Mouse (Mus musculus): ENCODE measurements around the gene Slc3a2. TPM values are rescaled to one million over a fixed set of nuclear protein-coding genes. Genes with fewer than 3 reads are reported as not detected.

The Slc3a2 gene
- polyA plus RNA-seq, 1 experiment from 2014 or later: 66.4 TPM

- ATAC-seq (replicated peaks; ENCODE audit: extremely low read depth, insufficient read depth, low FRiP score): no peak
- peaks cover 22% of the 10 kb centered on the region for H3K4me1 ChIP-seq (ENCODE audit: control insufficient read depth, insufficient read depth, low read length)
- peak overlapping the region; percentile 80; the same call in 1 of the 2 replicates for H3K4me2 ChIP-seq (ENCODE audit: low read depth, low read length)
- H3K9ac ChIP-seq (ENCODE audit: low read length): peak overlapping the region; percentile 95
- H3K4me3 ChIP-seq (ENCODE audit: low read length): no peak overlapping the region
- 51% methylated on average over 3 of the region's 3 CpGs for WGBS
- no peaks in the 10 kb centered on the region for H3K9me3 ChIP-seq (replicated peaks; ENCODE audit: control insufficient read depth, low read length)
- no peak overlapping the region for H3K27ac ChIP-seq (ENCODE audit: low read length)
- peaks cover 32% of the 10 kb centered on the region for H3K36me3 ChIP-seq (ENCODE audit: control insufficient read depth, insufficient read depth)
- H3K27me3 ChIP-seq (ENCODE audit: control insufficient read depth, insufficient read depth, low read length): no peaks in the 10 kb centered on the region
Measured at GRCm38 (mm10) chr19:8755652-8756051, 32.5 kb upstream of the Slc3a2 start.

GRCm38 (mm10) chr19:8747368-8747767 is 24.2 kb upstream of the Slc3a2 start:
- Histone ChIP-seq H3K27ac (ENCODE audit: low read length) (no peak overlapping the region), H3K9ac (ENCODE audit: low read length) (no peak overlapping the region), H3K9me3 (replicated peaks; ENCODE audit: control insufficient read depth, low read length) (no peaks in the 10 kb centered on the region), H3K36me3 (ENCODE audit: control insufficient read depth, insufficient read depth) (peaks cover 76% of the 10 kb centered on the region), H3K4me1 (ENCODE audit: control insufficient read depth, insufficient read depth, low read length) (peaks cover 7% of the 10 kb centered on the region), H3K4me2 (ENCODE audit: low read depth, low read length) (no peak overlapping the region), H3K4me3 (ENCODE audit: low read length) (no peak overlapping the region), H3K27me3 (ENCODE audit: control insufficient read depth, insufficient read depth, low read length) (no peaks in the 10 kb centered on the region)
- 71% methylated on average over 2 of the region's 2 CpGs for WGBS
- ATAC-seq (replicated peaks; ENCODE audit: extremely low read depth, insufficient read depth, low FRiP score): no peak

GRCm38 (mm10) chr19:8745382-8745781 is 22.2 kb upstream of the Slc3a2 start:
- no peak for ATAC-seq (replicated peaks; ENCODE audit: extremely low read depth, insufficient read depth, low FRiP score)
- Histone ChIP-seq H3K27ac (ENCODE audit: low read length) (no peak overlapping the region), H3K4me3 (ENCODE audit: low read length) (no peak overlapping the region), H3K4me1 (ENCODE audit: control insufficient read depth, insufficient read depth, low read length) (peaks cover 17% of the 10 kb centered on the region), H3K27me3 (ENCODE audit: control insufficient read depth, insufficient read depth, low read length) (no peaks in the 10 kb centered on the region), H3K4me2 (ENCODE audit: low read depth, low read length) (no peak overlapping the region), H3K9ac (ENCODE audit: low read length) (no peak overlapping the region), H3K36me3 (ENCODE audit: control insufficient read depth, insufficient read depth) (peaks cover 62% of the 10 kb centered on the region), H3K9me3 (replicated peaks; ENCODE audit: control insufficient read depth, low read length) (no peaks in the 10 kb centered on the region)
- WGBS: 98% methylated on average over 1 of the region's 1 CpGs

- 12% methylated on average over 14 of the region's 14 CpGs for WGBS
- peak overlapping the region; percentile 99 for H3K27ac ChIP-seq (ENCODE audit: low read length)
- H3K36me3 ChIP-seq (ENCODE audit: control insufficient read depth, insufficient read depth): peaks cover 57% of the 10 kb centered on the region
Measured at GRCm38 (mm10) chr19:8742176-8742575, 19.0 kb upstream of the Slc3a2 start.

GRCm38 (mm10) chr19:8741243-8741869 is 18.2 kb upstream of the Slc3a2 start, which contains the start of gene Stx5a:
TSS of gene Stx5a (plus strand) at chr19:8741413.
- H3K27me3 ChIP-seq (ENCODE audit: control insufficient read depth, insufficient read depth, low read length): no peaks in the 10 kb centered on the region
- ATAC-seq (replicated peaks; ENCODE audit: extremely low read depth, insufficient read depth, low FRiP score): peak; percentile 95
- H3K36me3 ChIP-seq (ENCODE audit: control insufficient read depth, insufficient read depth): peaks cover 49% of the 10 kb centered on the region
- WGBS: under 1% methylated on average over 36 of the region's 36 CpGs
- peak within 1 kb of the TSS; percentile 99 for H3K27ac ChIP-seq (ENCODE audit: low read length)
- H3K9ac ChIP-seq (ENCODE audit: low read length): peak within 1 kb of the TSS; percentile 96
- peak within 1 kb of the TSS; percentile 100 for H3K4me3 ChIP-seq (ENCODE audit: low read length)
- H3K4me1 ChIP-seq (ENCODE audit: control insufficient read depth, insufficient read depth, low read length): peaks cover 21% of the 10 kb centered on the region
- H3K4me2 ChIP-seq (ENCODE audit: low read depth, low read length): peak within 1 kb of the TSS; percentile 100
- H3K9me3 ChIP-seq (replicated peaks; ENCODE audit: control insufficient read depth, low read length): no peaks in the 10 kb centered on the region

More at GRCm38 (mm10) chr19:8742176-8742575, 19.0 kb upstream of the Slc3a2 start:
- H3K4me1 ChIP-seq (ENCODE audit: control insufficient read depth, insufficient read depth, low read length): peaks cover 17% of the 10 kb centered on the region
- H3K27me3 ChIP-seq (ENCODE audit: control insufficient read depth, insufficient read depth, low read length): no peaks in the 10 kb centered on the region
- H3K9ac ChIP-seq (ENCODE audit: low read length): peak overlapping the region; percentile 96
- H3K4me3 ChIP-seq (ENCODE audit: low read length): peak overlapping the region; percentile 100
- no peaks in the 10 kb centered on the region for H3K9me3 ChIP-seq (replicated peaks; ENCODE audit: control insufficient read depth, low read length)
- ATAC-seq (replicated peaks; ENCODE audit: extremely low read depth, insufficient read depth, low FRiP score): no peak
- peak overlapping the region; percentile 100 for H3K4me2 ChIP-seq (ENCODE audit: low read depth, low read length)

- Histone ChIP-seq H3K27me3 (ENCODE audit: control insufficient read depth, insufficient read depth, low read length) (no peaks in the 10 kb centered on the region), H3K4me2 (ENCODE audit: low read depth, low read length) (peak within 1 kb of the TSS; percentile 60), H3K4me1 (ENCODE audit: control insufficient read depth, insufficient read depth, low read length) (peaks cover 23% of the 10 kb centered on the region), H3K4me3 (ENCODE audit: low read length) (peak within 1 kb of the TSS; percentile 100), H3K27ac (ENCODE audit: low read length) (peak within 1 kb of the TSS; percentile 99), H3K36me3 (ENCODE audit: control insufficient read depth, insufficient read depth) (peaks cover 45% of the 10 kb centered on the region), H3K9ac (ENCODE audit: low read length) (peak within 1 kb of the TSS; percentile 87), H3K9me3 (replicated peaks; ENCODE audit: control insufficient read depth, low read length) (no peaks in the 10 kb centered on the region)
- no peak for ATAC-seq (replicated peaks; ENCODE audit: extremely low read depth, insufficient read depth, low FRiP score)
- WGBS: 65% methylated on average over 14 of the region's 14 CpGs
Measured at GRCm38 (mm10) chr19:8740603-8741002, 17.4 kb upstream of the Slc3a2 start, which contains the start of gene 1700092M07Rik. TSS of gene 1700092M07Rik (plus strand) at chr19:8740718.

GRCm38 (mm10) chr19:8739646-8740045 is 16.5 kb upstream of the Slc3a2 start:
- Histone ChIP-seq H3K9me3 (replicated peaks; ENCODE audit: control insufficient read depth, low read length) (no peaks in the 10 kb centered on the region), H3K27me3 (ENCODE audit: control insufficient read depth, insufficient read depth, low read length) (no peaks in the 10 kb centered on the region), H3K4me1 (ENCODE audit: control insufficient read depth, insufficient read depth, low read length) (peaks cover 25% of the 10 kb centered on the region), H3K4me2 (ENCODE audit: low read depth, low read length) (no peak overlapping the region), H3K4me3 (ENCODE audit: low read length) (no peak overlapping the region), H3K9ac (ENCODE audit: low read length) (no peak overlapping the region), H3K27ac (ENCODE audit: low read length) (no peak overlapping the region), H3K36me3 (ENCODE audit: control insufficient read depth, insufficient read depth) (peaks cover 35% of the 10 kb centered on the region)
- WGBS: 87% methylated on average over 6 of the region's 6 CpGs
- ATAC-seq (replicated peaks; ENCODE audit: extremely low read depth, insufficient read depth, low FRiP score): no peak

GRCm38 (mm10) chr19:8738911-8739310 is 15.7 kb upstream of the Slc3a2 start:
- no peak for ATAC-seq (replicated peaks; ENCODE audit: extremely low read depth, insufficient read depth, low FRiP score)
- Histone ChIP-seq H3K9me3 (replicated peaks; ENCODE audit: control insufficient read depth, low read length) (no peaks in the 10 kb centered on the region), H3K4me1 (ENCODE audit: control insufficient read depth, insufficient read depth, low read length) (peaks cover 25% of the 10 kb centered on the region), H3K4me2 (ENCODE audit: low read depth, low read length) (no peak overlapping the region), H3K27me3 (ENCODE audit: control insufficient read depth, insufficient read depth, low read length) (no peaks in the 10 kb centered on the region), H3K36me3 (ENCODE audit: control insufficient read depth, insufficient read depth) (peaks cover 32% of the 10 kb centered on the region), H3K27ac (ENCODE audit: low read length) (no peak overlapping the region), H3K9ac (ENCODE audit: low read length) (no peak overlapping the region), H3K4me3 (ENCODE audit: low read length) (no peak overlapping the region)
- 90% methylated on average over 7 of the region's 7 CpGs for WGBS

- Histone ChIP-seq H3K4me1 (ENCODE audit: control insufficient read depth, insufficient read depth, low read length) (peaks cover 15% of the 10 kb centered on the region), H3K4me3 (ENCODE audit: low read length) (peak overlapping the region; percentile 62), H3K27ac (ENCODE audit: low read length) (no peak overlapping the region), H3K9me3 (replicated peaks; ENCODE audit: control insufficient read depth, low read length) (no peaks in the 10 kb centered on the region), H3K4me2 (ENCODE audit: low read depth, low read length) (peak overlapping the region; percentile 96), H3K27me3 (ENCODE audit: control insufficient read depth, insufficient read depth, low read length) (no peaks in the 10 kb centered on the region), H3K9ac (ENCODE audit: low read length) (peak overlapping the region; percentile 88), H3K36me3 (ENCODE audit: control insufficient read depth, insufficient read depth) (peaks cover 27% of the 10 kb centered on the region)
- peak; percentile 43 for ATAC-seq (replicated peaks; ENCODE audit: extremely low read depth, insufficient read depth, low FRiP score)
- WGBS: 1% methylated on average over 11 of the region's 11 CpGs
Measured at GRCm38 (mm10) chr19:8736160-8736467, 12.9 kb upstream of the Slc3a2 start.
